Mouse (Mus musculus) liver, embryonic 11.5 days (tissue): Measurements from ENCODE around the gene Kcnq4. TPM values are rescaled to one million over a fixed set of nuclear protein-coding genes. Genes with fewer than 3 reads are reported as not detected.
A peak's percentile ranks its signal among the peaks of the same experiment; 100 is the strongest.

Experiments used
- ATAC-seq: fragments of 200-750 bp; cut with Nextera tagmentation; replicated peaks from 2 replicates; pipeline ENCODE4 v1.8.0; 2017; ENCODE audit warnings: moderate number of reproducible peaks, mild to moderate bottlenecking, moderate TSS enrichment, moderate library complexity; ENCODE audit not compliant: low FRiP score
- DNase-seq: peaks from one replicate; pipeline ENCODE4 v3.0.0-alpha.2; 2017; ENCODE audit warnings: low spot score
- H3K27ac ChIP-seq: fragments of 300-500 bp; sonication (generic); 2 replicates; pipeline ENCODE4 v1.5.1; 2014; ENCODE audit warnings: mild to moderate bottlenecking, low read depth, low read length, control low read depth
- H3K27me3 ChIP-seq: fragments of 300-500 bp; sonication (generic); replicated peaks from 2 replicates; pipeline ENCODE4 v1.6.1; 2014; ENCODE audit warnings: low read length, mixed read lengths; ENCODE audit not compliant: control insufficient read depth, insufficient read depth
- H3K36me3 ChIP-seq: fragments of 300-500 bp; sonication (generic); 2 replicates; pipeline ENCODE4 v1.6.1; 2014; ENCODE audit warnings: mild to moderate bottlenecking, low read length, moderate library complexity, mixed read lengths; ENCODE audit not compliant: control insufficient read depth, insufficient read depth
- H3K4me1 ChIP-seq: fragments of 300-500 bp; sonication (generic); replicated peaks from 2 replicates; pipeline ENCODE4 v1.6.1; 2014; ENCODE audit warnings: low read length, mixed read lengths; ENCODE audit not compliant: control insufficient read depth, insufficient read depth
- H3K4me2 ChIP-seq: fragments of 300-500 bp; sonication (generic); 2 replicates; pipeline ENCODE4 v1.6.1; 2014; ENCODE audit warnings: mild to moderate bottlenecking, control low read depth, moderate library complexity
- H3K4me3 ChIP-seq: fragments of 300-500 bp; sonication (generic); 2 replicates; pipeline ENCODE4 v1.5.1; 2014; ENCODE audit warnings: low read depth, low read length, control low read depth
- H3K9ac ChIP-seq: fragments of 300-500 bp; sonication (generic); 2 replicates; pipeline ENCODE4 v1.6.1; 2014; ENCODE audit warnings: low read depth, low read length, control low read depth
- H3K9me3 ChIP-seq: fragments of 300-500 bp; sonication (generic); 2 replicates; pipeline ENCODE4 v1.6.1; 2016; ENCODE audit warnings: low read length, inconsistent platforms, mixed read lengths; ENCODE audit not compliant: control insufficient read depth
- WGBS: fragments of 180-500 bp; shearing (Covaris S2); extraction: QIAGEN DNeasy Blood & Tissue Kit; methylation state at CpG from one replicate; pipeline ENCODE4 v1.1.7; 2014; 5-methylcytosine and 5-hydroxymethylcytosine counted together
- polyA plus RNA-seq: library from polyadenylated mRNA; unstranded; fragments of >200 nt; fragmentation: Nextera tagmentation; extraction: Ambion mirVana; gene quantifications from 2 replicates; pipeline ENCODE4 v1.2.1, GENCODE M21; 2014

Gene Kcnq4
- polyA plus RNA-seq, 1 experiment from 2014 or later = 0.90 TPM

DNA sequence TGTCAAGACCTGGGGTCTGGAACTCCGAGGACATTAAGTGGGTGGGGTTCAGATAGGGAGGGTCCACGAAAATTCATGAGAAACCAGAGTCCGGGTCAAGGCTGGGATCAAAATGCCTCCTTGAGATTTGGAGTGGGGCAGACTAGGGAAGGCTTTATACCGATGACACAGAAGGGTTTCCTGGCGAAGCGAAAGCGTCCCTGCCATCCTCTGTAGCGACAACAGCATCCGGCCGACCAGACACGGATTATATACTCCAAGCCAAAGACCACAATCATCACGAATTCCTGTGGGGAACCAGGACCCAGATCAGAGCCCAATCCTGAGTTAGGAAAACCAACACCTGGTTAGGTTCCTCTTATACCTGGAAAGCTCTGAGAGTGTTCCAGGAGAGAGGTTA is 31.6 kb downstream of the Kcnq4 start:
- Histone ChIP-seq H3K36me3 (no peaks in the 10 kb centered on the region), H3K27ac (no peak overlapping the region), H3K4me2 (peak overlapping the region; percentile 74), H3K4me3 (peak overlapping the region; percentile 45), H3K4me1 (peaks cover 5% of the 10 kb centered on the region; the same call in 1 of the 2 replicates), H3K27me3 (peaks cover 47% of the 10 kb centered on the region), H3K9me3 (no peaks in the 10 kb centered on the region), H3K9ac (0 out of 2 replicates have a peak overlapping the region, but pooled peaks have one; percentile 22)
- DNase-seq = no peak
- ATAC-seq = no peak
- WGBS = 15% methylated on average over 12 of the region's 12 CpGs

DNA sequence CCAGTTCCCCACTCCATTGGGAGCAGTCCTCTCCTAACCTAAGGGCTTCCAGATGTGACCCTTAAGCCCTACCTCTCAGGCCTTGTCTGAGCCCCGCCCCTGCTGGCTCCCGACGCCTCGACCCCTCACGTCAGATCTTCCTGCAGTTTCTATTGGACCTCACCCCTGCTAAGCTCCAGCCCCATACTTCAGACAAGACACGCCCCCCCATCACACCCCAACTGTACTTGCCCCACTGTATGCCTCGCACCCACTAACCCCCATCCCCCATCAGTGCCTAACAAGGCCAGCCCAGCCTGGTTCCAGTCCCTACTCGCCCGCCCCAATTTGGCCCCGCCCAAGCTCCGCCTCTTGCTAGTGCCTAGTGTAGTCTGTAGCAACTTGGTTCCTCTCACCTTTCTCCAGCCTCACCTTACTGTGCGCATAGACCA is 32.3 kb downstream of the Kcnq4 start:
- ATAC-seq (peak; percentile 82), DNase-seq (peak; percentile 73)
- peaks cover 5% of the 10 kb centered on the region; the same call in 1 of the 2 replicates for H3K4me1 ChIP-seq
- no peak overlapping the region for H3K27ac ChIP-seq
- H3K9ac ChIP-seq = 0 out of 2 replicates have a peak overlapping the region, but pooled peaks have one; percentile 22
- no peaks in the 10 kb centered on the region for H3K9me3 ChIP-seq
- H3K4me2 ChIP-seq = peak overlapping the region; percentile 74
- WGBS = 2% methylated on average over 12 of the region's 12 CpGs
- no peaks in the 10 kb centered on the region for H3K36me3 ChIP-seq
- peak overlapping the region; percentile 45 for H3K4me3 ChIP-seq
- H3K27me3 ChIP-seq = peaks cover 52% of the 10 kb centered on the region

DNA sequence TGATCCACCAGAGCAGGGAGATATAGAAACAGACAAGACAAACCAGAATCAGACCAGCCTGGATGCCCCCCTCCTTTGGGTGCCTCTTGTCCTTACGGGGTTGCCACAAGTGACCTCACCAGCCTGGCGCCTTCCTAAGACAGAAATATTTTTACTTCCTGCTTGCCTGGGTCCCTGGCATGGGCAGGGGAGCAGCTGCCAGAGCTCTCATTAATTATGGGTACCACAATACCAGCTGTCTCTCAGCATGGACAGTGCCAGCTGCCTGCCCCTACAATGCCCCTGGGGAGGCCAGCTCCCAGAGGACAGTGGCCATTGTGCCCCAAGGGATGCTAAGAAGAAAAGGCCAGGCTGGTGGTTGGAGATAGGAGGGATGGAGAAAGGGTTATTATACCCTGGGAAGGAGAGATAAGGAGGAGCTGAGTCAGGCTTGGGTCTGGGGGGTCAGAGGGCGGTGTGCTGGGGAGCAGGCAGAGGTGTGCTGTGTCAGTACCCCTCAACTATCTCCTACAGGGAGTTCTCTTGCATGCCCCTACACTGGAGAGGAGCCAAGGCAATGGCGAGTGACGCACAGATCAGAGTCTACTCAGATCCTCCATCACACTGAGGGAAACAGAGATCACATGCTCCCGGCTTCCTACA is 34.4 kb downstream of the Kcnq4 start:
- H3K4me1 ChIP-seq = peaks cover 5% of the 10 kb centered on the region; the same call in 1 of the 2 replicates
- H3K27me3 ChIP-seq = peaks cover 63% of the 10 kb centered on the region
- no peaks in the 10 kb centered on the region for H3K9me3 ChIP-seq
- no peak overlapping the region for H3K4me2 ChIP-seq
- ATAC-seq (peak; percentile 62), DNase-seq (no peak)
- WGBS = 65% methylated on average over 6 of the region's 6 CpGs
- H3K9ac ChIP-seq = no peak overlapping the region
- no peak overlapping the region for H3K4me3 ChIP-seq
- no peak overlapping the region for H3K27ac ChIP-seq
- no peaks in the 10 kb centered on the region for H3K36me3 ChIP-seq

DNA sequence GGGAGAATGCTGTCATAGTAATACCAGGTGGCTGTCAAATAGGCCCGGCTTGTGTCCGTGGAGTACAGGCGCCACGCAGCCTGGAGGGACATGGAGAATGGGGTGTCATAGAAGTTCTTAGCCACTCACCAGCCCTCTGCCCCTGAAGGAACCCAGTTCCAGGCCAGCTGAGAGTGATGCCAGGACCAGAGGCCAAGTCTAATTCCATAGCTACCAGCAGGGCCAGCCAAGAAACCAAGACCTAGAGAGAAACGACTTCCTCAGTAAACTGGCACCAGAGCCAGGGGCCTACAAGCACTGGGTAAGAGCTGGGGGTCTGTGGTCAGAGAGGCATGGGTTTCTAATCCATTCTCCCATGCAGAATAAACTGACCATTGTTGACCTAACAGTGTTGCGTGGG is 35.4 kb downstream of the Kcnq4 start:
- 88% methylated on average over 6 of the region's 6 CpGs for WGBS
- H3K36me3 ChIP-seq = no peaks in the 10 kb centered on the region
- DNase-seq (no peak), ATAC-seq (no peak)
- no peak overlapping the region for H3K9ac ChIP-seq
- peaks cover 57% of the 10 kb centered on the region for H3K27me3 ChIP-seq
- H3K27ac ChIP-seq = no peak overlapping the region
- H3K4me1 ChIP-seq = peaks cover 5% of the 10 kb centered on the region; the same call in 1 of the 2 replicates
- no peak overlapping the region for H3K4me3 ChIP-seq
- no peak overlapping the region for H3K4me2 ChIP-seq
- no peaks in the 10 kb centered on the region for H3K9me3 ChIP-seq

DNA sequence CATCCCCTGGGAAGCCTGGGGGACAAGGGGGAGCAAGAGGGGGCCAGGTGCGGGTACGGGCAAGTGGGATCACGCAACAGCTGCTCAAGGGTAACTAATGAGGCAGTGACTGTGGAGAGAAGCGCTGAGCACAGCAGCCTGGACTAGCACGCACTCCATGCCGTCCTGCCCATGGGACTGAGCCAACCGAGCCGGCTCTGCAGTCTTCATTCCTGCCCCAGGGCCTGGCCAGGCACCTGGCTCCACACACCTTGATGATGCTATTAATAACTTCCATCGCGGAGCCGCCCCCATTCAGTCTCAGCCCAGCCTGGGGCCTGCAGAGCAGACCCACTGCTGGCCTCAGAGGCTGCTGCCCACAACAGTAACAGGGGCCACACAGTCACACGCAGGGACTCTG is 36.2 kb downstream of the Kcnq4 start:
- no peak for ATAC-seq
- DNase-seq = no peak
- Histone ChIP-seq H3K4me3 (no peak overlapping the region), H3K9ac (no peak overlapping the region), H3K27me3 (peaks cover 50% of the 10 kb centered on the region), H3K4me1 (peaks cover 5% of the 10 kb centered on the region; the same call in 1 of the 2 replicates), H3K27ac (no peak overlapping the region), H3K9me3 (no peaks in the 10 kb centered on the region), H3K4me2 (no peak overlapping the region), H3K36me3 (no peaks in the 10 kb centered on the region)
- 76% methylated on average over 12 of the region's 12 CpGs for WGBS

DNA sequence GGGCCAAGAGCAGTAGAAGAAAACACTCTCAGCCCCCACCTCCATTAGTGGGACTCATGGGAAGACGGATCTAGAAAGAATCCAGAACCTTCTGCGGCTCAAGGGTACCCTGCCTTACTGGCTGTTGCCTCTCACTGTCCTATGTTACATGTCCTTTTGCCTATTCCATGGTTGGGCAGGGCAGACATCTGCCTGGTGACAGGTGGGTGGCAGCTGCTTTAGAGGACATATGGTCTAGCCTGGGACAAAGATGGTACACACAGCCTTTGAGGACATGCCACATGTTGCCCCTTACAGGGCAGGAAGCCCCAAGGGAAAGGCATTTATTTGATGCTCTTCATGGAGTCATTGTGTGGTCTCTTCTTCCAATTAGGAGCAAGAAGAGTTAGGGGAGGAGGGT is 45.9 kb downstream of the Kcnq4 start:
- WGBS = 80% methylated on average over 2 of the region's 2 CpGs
- H3K9ac ChIP-seq = no peak overlapping the region
- H3K27ac ChIP-seq = no peak overlapping the region
- no peaks in the 10 kb centered on the region for H3K36me3 ChIP-seq
- DNase-seq = no peak
- H3K9me3 ChIP-seq = no peaks in the 10 kb centered on the region
- no peak overlapping the region for H3K4me3 ChIP-seq
- H3K27me3 ChIP-seq = peaks cover 36% of the 10 kb centered on the region
- no peak overlapping the region for H3K4me2 ChIP-seq
- no peaks in the 10 kb centered on the region for H3K4me1 ChIP-seq
- ATAC-seq = no peak

DNA sequence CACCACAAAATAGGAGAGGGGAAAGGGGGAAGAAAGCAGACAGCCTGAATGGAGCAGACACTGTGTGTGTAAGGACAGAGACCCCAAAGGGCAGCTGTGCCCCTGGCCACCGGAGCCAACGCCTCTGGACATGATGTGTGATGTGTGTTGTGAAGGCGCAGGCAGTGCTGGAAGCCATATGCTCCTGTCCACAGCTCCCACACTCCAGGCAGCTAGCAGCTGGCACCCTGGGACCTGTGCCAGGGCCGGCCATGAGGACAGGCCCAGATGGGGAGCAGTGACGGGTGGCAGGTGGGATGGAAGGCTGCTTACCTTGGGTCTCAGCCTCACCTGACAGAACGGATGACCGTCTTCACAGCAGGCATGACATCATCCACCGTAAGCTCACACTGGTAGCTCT is 46.4 kb downstream of the Kcnq4 start:
- Histone ChIP-seq H3K4me3 (no peak overlapping the region), H3K9me3 (no peaks in the 10 kb centered on the region), H3K9ac (no peak overlapping the region), H3K4me1 (no peaks in the 10 kb centered on the region), H3K27me3 (peaks cover 41% of the 10 kb centered on the region), H3K36me3 (no peaks in the 10 kb centered on the region), H3K4me2 (no peak overlapping the region), H3K27ac (no peak overlapping the region)
- ATAC-seq (no peak), DNase-seq (no peak)
- WGBS = 81% methylated on average over 8 of the region's 8 CpGs

DNA sequence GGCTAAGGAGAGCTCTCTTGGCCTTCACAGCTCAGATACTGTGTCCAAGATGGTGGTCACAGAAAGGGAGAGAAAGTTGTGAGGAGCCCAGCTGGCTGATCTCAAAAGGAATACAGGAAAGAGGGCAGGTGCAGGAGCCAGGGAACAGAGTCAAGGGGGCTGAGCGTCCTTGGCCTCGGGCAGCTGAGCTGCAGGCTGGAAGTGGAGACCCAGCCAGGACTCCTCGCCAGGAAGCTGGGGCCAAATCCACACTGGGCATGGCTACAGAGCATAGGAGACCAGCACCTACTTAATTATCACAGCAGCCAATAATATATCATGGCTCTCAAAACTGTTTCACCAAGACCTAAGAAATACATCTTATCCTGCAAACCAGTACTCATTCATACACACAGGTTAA is 47.2 kb downstream of the Kcnq4 start:
- no peak overlapping the region for H3K9ac ChIP-seq
- H3K27me3 ChIP-seq = peaks cover 43% of the 10 kb centered on the region
- no peak for ATAC-seq
- H3K9me3 ChIP-seq = no peaks in the 10 kb centered on the region
- no peak overlapping the region for H3K4me2 ChIP-seq
- no peak for DNase-seq
- H3K4me1 ChIP-seq = no peaks in the 10 kb centered on the region
- 79% methylated on average over 3 of the region's 3 CpGs for WGBS
- no peak overlapping the region for H3K4me3 ChIP-seq
- H3K36me3 ChIP-seq = no peaks in the 10 kb centered on the region
- no peak overlapping the region for H3K27ac ChIP-seq

DNA sequence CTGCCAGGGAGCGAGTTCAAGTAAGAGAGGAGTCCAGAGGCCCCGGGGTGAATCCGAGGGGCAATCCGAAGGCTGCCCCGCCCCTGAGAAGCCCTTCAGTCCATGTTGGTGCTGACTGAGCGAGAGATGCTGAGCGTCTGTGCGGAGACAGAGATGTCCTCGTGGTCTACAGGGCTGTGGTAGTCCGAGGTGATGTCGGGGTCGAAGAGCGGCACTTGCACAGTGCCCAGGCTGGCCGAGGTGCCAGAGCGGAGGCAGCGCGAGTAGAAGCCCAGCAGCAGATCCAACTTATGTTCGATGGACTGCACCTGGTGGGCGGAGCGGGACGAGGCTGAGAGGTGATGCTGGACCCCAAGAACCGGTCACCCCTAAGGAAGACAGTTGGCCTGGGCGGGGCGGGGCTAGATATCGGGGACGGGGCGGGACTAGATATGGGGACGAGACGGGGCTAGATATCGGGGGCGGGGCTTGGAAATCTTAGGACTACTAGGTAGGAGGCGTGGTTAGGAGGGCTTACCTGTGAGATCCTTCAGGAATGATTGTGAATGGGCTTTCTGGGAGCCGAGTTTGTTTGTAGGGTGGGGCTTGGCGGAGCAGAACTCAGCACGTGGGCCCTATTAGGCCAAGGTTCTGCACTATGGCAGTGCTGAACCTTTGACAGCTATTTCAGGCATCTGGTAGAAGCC is 50.5 kb downstream of the Kcnq4 start:
- H3K9me3 ChIP-seq = no peaks in the 10 kb centered on the region
- H3K36me3 ChIP-seq = no peaks in the 10 kb centered on the region
- DNase-seq = no peak
- 15% methylated on average over 35 of the region's 35 CpGs for WGBS
- peak overlapping the region; percentile 31 for H3K4me3 ChIP-seq
- H3K4me1 ChIP-seq = no peaks in the 10 kb centered on the region
- H3K4me2 ChIP-seq = peak overlapping the region; percentile 63
- H3K27me3 ChIP-seq = peaks cover 56% of the 10 kb centered on the region
- ATAC-seq = peak; percentile 67
- H3K27ac ChIP-seq = no peak overlapping the region
- H3K9ac ChIP-seq = no peak overlapping the region
